Mouse (Mus musculus): ENCODE measurements around the gene AI854703.
"Not testable (repeated sequence)": the region's sequence is repeated elsewhere in the genome, so short reads cannot be mapped to it uniquely, and the experiment has no call there.

AI854703 gene

GRCm38 (mm10) chr6:48620031-48620430 lies 6.5 kb upstream of the AI854703 start:
- DNase-seq, result no peak

GRCm38 (mm10) chr6:48622186-48622843 lies 4.2 kb upstream of the AI854703 start:
- DNase-seq, result not testable (repeated sequence)

- no peak for DNase-seq
Measured at GRCm38 (mm10) chr6:48623460-48623859, 3.1 kb upstream of the AI854703 start.

GRCm38 (mm10) chr6:48626984-48627383 lies 420 bp downstream of the AI854703 start:
- peak; percentile 37 for DNase-seq

GRCm38 (mm10) chr6:48627511-48627924 lies 954 bp downstream of the AI854703 start:
- DNase-seq, result no peak

GRCm38 (mm10) chr6:48628377-48628776 lies 1.8 kb downstream of the AI854703 start:
- no peak for DNase-seq

- DNase-seq, result peak; percentile 51
Measured at GRCm38 (mm10) chr6:48628808-48629660, 2.5 kb downstream of the AI854703 start.

GRCm38 (mm10) chr6:48629661-48630034 lies 3.1 kb downstream of the AI854703 start:
- DNase-seq, result no peak

GRCm38 (mm10) chr6:48630831-48631230 lies 4.3 kb downstream of the AI854703 start:
- DNase-seq, result no peak

GRCm38 (mm10) chr6:48635105-48635504 lies 8.5 kb downstream of the AI854703 start:
- no peak for DNase-seq

GRCm38 (mm10) chr6:48636515-48636914 lies 10.0 kb downstream of the AI854703 start:
- DNase-seq, result no peak

- no peak for DNase-seq
Measured at GRCm38 (mm10) chr6:48637811-48638500, 11.4 kb downstream of the AI854703 start.

GRCm38 (mm10) chr6:48638553-48638952 lies 12.0 kb downstream of the AI854703 start:
- DNase-seq, result no peak

- DNase-seq, result no peak
Measured at GRCm38 (mm10) chr6:48641391-48641790, 14.8 kb downstream of the AI854703 start.

- DNase-seq, result no peak
Measured at GRCm38 (mm10) chr6:48642764-48643292, 16.3 kb downstream of the AI854703 start.

GRCm38 (mm10) chr6:48645660-48646308 lies 19.2 kb downstream of the AI854703 start:
- DNase-seq, result peak; percentile 83

- DNase-seq, result no peak
Measured at GRCm38 (mm10) chr6:48646309-48646690, 19.7 kb downstream of the AI854703 start.

- peak; percentile 92 for DNase-seq
Measured at GRCm38 (mm10) chr6:48646995-48647394, 20.4 kb downstream of the AI854703 start, which contains the start of gene Gimap8. Gene Gimap8, plus strand, starts transcription at chr6:48647234.

- no peak for DNase-seq
Measured at GRCm38 (mm10) chr6:48647611-48648010, 21.0 kb downstream of the AI854703 start.

GRCm38 (mm10) chr6:48648779-48649178 lies 22.2 kb downstream of the AI854703 start:
- no peak for DNase-seq

- DNase-seq, result no peak
Measured at GRCm38 (mm10) chr6:48650041-48650440, 23.5 kb downstream of the AI854703 start.

- DNase-seq, result no peak
Measured at GRCm38 (mm10) chr6:48658721-48659120, 32.2 kb downstream of the AI854703 start.

- no peak for DNase-seq
Measured at GRCm38 (mm10) chr6:48664750-48665149, 38.2 kb downstream of the AI854703 start.

All from thymus, postnatal 25 days (tissue).